Mouse (Mus musculus): ENCODE measurements around the gene C2.
"Not testable (repeated sequence)": the region's sequence is repeated elsewhere in the genome, so short reads cannot be mapped to it uniquely, and the experiment has no call there.

Gene C2

DNA sequence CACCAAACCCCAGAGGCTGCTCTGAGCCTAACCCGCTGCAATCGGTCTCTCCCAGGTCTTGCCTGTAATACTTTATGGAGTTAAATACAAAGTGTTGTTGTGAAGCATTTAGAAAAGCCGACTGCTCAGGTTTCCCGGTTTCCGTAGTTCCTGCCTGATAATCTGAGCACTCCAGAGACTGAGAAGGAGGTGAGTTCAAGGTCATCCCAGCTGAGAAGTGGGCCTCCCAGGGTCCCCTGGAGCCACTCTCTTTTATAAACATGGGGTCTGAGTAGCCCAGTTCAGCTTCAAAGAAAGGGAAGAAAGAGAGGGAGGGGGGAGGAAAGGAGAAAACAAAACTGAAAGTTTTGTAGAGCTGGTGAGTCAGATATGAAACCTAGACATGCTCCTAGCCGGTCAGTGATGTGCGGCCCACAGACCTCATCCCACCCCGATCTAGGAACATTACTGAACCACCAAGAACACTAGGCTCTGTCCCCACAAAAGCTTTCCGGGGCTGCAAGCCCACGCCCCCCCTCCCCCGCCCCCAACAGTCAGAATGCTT, 18.7 kb downstream of the C2 start, which contains the start of gene Zbtb12:
Gene Zbtb12, plus strand, starts transcription at position 148 of the 544 bp plus-strand sequence.
- DNase-seq: no peak

DNA sequence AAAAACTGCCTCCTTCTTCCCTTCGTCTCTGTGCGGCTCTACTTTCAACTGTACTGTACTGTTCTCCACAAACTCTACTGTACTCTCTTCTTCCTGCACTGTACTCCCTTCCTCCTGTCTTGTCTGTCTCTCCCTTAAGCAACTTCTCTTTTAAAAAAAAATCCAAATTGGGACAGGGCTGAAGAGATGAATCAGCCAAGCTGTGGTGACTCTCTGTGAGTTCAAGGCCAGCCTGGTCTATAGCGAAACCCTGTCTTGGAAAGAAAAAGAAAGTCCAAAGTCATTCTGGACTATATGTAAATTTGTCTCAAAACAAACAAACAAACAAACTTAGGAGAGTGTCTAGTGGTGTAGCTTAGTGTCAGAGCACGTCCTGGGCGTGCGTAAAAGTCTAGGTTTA, 23.7 kb downstream of the C2 start:
- DNase-seq: no peak

DNA sequence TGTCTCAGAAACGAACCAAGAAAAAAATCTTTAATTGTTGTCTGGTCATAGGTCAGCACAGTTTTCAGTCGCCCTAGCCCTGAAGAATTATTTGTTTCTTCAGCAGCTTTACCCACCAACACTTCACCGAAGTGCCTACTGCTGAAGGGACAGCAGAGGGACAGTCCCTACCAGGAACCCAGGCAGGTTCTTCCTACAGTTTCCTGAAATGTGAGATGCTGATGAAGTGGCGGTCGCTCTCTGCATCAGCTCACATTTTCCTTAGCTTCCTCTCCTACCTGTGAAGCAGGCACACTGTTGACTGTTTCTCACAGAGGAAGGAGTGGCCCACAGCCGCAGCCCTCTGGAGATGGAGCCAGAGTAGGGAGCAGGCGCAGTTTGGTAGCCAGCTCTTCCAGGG, 32.1 kb downstream of the C2 start:
- no peak for DNase-seq

DNA sequence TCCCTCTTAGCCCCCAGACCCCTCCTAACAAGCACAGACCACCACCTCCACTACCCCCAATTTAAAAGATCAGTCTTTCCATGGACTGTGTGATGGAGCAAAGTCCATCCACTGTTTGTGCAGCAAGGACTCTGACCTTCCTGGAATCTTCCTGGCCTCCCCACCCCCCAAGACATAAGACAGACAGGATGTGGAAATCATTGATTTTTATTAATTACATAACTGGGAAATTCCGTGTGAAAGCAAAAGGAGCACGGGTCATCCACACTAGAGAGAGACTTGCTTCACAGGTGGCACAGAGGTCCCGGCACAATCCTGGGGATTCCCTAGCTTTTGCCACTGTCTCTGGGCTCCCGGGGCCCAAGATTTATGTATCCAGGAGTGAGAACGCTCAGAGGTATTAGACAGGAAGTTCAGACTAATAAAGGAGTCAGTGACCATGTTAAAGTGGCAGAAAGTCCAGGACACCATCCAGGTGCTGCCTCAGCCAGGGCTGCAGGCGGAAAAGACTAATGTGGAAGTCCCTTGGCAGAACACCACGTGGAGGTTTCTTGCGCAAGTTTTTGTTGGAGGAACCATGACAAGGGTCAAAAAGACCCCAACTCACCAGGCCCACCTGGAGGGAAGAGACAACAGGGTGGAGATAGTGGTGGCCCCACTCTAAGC, 35.5 kb downstream of the C2 start, which contains the start of gene Cfb:
Gene Cfb, minus strand, starts transcription at position 103 of the 666 bp plus-strand sequence.
- DNase-seq: peak; percentile 80 to 86

DNA sequence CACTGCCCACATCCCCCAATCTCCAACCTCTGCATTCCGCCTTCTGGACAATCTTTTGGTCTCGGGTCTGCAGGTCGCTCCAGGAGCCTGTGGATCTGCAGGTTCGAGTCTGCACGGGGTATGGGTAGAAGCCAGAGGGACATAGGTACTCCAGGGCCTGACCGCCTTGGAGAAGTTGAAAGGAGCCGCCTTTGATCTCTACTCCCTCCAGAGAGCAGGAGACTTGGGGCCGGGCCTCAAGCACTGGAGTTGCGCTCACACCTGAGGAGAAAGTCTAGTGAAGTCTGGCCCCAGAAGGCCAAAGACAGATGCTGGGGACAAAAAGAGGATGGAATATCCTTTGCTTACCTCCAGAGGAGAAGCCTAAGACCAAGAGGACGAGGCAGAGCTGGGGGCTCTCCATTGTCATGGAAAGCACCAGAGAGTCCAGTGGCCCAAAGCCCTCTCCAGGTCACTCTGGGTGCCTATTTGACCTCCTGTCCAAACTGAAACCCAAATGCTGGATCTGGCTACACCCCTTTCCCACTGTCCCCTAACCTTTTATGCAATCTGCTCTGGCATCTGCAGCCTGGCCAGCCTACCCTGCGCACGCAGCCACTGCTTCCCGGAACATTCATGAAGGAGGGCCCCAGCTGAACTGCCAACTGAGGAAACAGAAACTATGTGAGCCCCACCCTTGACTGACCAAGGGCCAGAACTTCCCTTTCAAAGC, 36.2 kb downstream of the C2 start:
- DNase-seq: peak; percentile 79 to 83

DNA sequence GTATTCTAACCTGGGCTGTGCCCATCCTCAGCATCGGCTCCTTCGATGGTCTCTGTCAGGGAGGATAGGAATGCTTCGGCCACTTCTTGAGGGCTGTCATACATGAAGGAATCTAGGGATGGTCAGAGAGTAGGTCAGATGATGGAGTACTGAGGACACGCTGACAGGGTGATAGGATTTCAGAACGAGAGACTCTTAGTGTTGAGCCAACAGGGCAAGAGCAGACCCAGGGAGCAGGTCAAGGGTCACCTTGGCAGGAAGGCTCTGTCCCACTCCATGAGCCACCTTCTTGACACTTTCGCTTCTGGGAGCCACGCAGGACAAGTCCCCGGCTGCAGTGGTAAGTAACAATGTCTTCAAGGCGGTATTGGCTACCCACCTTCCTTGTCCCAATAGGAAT, 37.6 kb downstream of the C2 start:
- peak in 1 of 2 experiments; percentile 44 for DNase-seq

DNA sequence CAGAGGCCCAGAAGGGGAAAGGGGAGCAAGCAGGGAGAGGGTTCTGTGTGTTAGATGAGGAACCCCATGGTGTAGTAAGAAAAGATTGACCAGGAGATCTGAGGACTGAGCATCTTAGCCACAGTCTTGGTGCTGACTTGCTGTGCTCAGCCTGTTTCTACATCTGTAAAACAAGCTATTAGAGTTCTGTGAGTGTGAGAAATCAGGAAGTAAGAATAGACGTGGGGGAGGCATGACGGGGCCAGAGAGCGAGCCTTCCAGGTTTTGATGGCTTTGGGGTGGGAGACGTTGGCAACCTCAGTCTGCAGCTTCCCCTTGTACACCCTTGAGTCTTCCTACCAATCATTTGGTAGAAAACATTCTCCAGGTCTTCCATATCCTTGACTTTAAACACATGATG, 39.4 kb downstream of the C2 start:
- no peak for DNase-seq

DNA sequence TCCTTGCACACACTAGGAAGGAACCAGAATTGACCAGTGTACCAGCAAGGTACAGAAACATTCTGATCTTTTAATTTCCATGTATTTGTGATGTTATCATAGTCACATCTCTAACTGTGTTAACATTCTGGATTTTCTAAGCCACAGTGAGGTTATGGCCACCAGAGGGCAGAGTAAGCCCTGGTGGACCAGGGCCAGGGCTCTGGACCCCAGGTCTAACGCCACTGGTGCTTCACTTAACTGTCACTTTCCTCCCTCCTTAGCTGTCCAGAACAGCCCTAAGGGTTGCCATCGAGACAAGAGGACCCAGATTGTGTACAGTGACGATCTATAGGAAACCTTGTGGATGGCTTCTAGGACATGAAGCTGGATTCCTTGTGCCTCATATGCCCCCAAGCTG, 42.2 kb downstream of the C2 start:
- peak; percentile 45 to 80 for DNase-seq

DNA sequence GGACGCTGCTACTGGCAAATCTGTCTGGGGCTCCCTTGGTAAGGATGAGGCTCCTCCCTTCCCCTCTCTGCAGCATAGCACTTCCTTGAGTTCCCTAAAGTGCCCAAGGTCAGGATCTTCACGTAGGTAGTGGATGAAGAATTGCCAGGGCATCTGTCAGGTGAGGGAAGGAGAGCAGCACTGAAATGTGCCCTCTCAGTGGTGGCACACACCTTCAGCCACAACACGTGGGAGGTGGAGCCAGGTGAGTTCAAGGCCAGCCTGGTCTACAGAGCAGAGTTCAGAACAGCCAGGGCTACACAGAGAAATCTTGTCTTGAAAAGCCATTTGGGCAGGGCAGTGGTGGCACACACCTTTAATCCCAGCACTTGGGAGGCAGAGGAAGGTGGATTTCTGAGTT, 43.3 kb downstream of the C2 start:
- no peak for DNase-seq

DNA sequence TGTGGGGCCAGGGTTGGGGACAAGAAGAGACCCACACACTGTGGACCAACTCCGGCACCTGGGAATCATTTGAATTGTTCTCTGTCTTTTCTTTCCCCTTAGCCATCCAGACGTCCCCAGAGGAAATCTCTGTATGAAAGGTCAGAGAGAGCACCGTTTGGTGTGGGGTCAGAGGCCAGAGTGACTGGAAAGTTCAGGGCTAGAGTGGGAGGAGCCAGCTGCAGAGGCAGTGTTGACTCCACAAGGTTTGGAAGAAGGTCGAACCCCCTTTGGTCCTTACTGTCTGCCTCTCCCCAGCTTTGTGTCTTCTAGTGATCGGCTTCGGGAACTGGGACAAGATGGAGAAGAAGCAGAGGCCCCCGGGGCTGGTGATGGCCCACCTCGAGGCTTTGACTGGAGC, 44.6 kb downstream of the C2 start:
- no peak for DNase-seq

DNA sequence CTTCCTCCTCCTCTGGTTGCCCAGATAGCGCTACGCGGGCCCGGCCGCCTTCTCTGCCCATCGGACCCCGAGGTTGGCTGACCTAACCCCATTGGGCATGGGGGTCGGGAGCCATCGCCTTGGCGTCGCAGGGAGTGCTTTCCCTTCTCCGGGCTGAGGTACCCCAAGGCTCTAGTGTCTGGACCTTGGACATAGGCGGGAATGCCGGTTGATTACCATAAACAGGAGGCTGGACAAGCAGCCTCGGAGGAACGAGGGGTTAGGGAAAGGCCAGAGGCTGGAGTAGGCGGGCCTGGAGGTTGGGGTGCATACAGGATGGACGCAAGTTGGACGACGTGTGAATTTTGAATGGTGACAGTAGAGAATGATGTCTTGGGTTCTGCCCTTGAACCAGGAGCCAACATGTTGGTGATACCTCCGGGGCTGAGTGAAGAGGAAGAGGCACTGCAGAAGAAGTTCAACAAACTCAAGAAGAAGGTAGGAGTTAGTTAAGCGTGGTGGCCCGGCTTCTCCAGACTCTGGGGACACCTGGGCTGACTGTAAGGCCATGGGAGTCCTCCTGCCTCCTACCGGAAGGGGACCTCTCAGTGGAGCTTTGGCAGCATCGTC, 47.4 kb downstream of the C2 start:
- DNase-seq: peak; percentile 31 to 51

DNA sequence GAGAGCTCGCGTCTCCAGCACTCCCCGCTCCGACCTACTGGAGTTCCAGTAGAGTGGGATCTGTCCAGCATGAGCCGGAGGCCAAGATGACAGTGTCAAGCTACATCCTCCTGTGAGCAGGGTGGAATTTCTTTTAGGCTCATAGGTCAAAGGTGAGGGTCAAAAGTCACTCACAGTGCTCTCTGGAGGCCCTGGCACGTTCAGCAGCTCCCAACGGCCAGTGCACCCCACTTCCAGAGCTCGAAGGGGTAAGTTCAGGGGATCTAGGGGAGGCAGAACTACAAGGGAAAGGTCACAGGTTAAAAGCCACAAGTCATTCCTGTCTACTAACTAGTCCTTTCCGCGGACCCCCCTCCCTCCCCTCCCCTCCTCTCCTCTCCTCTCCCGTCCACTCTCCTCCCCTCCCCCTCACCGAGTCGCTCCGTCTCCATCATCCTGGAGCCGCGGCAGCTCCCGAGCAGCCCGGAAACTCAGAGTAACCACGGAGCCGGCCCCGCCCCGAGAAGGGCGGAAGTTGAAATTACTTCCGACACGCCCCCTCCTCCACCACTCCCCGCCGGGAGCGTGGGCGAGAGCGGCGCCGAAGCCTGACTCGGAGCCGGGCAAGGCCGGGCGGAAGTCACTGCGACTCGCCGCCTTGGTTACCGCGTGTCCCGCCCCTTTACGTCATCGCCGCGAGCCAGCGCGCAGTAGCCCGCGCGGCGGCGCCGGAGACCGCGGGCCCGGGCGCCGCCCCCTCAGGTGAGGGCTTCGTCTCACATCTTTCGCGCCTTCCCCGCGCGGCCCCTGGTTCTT, 48.1 kb downstream of the C2 start, which contains the start of the genes Skiv2l and Nelfe:
Gene Skiv2l, minus strand, starts transcription at position 489 of the 795 bp plus-strand sequence.
Gene Nelfe, plus strand, starts transcription at position 670 of the 795 bp plus-strand sequence.
- DNase-seq: peak; percentile 98 to 99

DNA sequence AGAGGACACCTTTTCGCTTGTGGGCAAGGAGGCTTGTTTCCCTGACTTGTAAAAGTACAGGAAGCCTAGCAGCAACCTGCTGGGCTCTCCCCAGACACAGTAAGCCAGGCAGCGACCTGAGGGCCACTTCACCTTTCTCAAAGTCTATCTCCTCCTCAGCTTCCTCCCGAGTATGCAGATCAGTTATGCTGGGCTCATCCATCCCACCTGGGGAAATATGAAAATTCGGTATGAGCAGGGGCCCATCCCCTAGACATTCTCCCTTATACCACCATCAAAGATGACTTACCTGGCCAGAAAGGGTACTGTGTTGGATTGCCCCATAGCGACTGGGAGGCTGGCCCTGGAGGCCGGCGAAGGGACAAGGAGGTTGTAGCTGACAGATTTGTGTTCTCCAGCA, 50.5 kb downstream of the C2 start:
- DNase-seq: no peak

DNA sequence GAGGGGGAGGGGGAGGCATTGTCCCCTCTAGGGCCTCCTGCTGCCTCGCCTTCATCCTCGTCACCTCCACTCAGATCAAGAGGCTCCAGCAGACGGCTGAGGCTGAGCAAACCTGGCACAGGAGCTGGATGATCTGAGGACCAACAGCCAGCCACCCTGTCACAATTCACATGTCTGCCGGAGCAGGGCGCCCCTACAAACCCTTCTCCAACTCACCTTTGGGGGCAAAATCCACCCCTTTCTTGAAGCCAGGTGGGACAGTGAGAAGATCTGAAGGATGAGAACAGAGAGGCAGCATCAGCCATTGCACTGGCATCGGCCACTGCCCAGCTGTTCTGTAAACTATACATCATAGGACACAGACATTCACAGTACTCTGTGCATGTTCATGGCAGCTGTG, 50.9 kb downstream of the C2 start:
- DNase-seq: no peak

DNA sequence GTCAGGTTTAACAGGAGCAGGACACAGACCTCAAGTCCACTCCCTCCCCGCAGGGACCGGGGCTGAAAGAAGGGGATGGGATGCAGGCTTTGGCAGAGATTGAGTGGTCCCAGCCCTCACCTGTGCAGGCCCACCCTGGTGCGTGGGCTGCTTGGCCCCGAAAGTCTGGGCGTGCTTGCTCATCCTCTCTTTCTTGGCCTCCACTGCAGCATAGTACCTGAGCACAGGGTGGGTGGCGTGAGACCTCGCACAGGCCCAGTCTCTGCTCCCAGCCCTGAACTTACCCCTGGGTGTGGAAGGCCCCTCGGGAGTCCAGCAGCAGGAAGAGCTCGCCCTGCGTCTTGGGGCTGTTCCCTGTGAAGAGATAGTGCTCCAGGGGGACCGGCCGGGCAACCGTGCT, 53.2 kb downstream of the C2 start:
- DNase-seq: no peak

DNA sequence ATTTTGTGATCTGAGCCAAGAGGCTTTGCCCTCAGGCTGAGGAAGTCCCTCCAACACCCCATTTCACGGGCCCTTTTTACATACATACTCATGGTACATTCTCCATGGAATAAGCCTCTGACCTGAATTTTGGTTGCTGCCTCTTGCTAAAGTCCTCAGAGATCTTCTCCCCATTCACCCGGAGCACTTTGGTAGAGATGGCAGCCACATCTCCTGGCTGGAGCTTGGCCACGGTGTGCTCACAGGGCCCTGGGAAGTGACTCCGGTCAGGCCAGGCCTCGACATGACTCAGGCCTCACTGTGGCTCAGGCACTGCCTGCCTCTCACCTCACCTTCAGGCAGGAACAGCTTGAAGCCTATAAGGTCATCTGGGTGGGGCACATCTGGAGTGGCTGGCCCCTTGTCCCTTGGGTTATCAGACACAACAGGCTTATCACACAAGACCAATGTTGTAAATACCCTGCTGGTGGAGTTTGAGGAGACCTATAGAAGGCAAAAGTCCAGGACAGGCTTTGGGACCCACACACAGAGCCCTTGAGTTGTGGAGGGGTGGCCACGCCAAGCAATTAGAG, 57.2 kb downstream of the C2 start:
- DNase-seq: no peak

DNA sequence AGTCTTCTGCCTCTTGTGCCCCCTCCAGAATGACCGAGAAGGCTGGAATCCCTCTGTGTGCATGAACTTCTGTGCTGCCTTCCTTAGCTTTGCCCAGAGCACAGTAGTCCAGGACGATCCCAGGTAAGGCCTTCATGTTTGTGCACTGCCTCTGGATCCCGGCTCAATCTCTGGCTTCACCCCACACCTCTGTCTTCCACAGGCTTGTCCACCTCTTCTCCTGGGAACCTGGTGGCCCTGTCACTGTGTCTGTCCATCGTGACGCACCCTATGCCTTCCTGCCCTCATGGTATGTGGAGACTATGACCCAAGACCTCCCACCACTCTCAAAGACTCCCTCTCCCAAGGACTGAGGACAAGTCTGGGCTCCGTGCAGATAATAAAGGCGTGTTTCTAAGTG, 59.3 kb downstream of the C2 start:
- DNase-seq: no peak

DNA sequence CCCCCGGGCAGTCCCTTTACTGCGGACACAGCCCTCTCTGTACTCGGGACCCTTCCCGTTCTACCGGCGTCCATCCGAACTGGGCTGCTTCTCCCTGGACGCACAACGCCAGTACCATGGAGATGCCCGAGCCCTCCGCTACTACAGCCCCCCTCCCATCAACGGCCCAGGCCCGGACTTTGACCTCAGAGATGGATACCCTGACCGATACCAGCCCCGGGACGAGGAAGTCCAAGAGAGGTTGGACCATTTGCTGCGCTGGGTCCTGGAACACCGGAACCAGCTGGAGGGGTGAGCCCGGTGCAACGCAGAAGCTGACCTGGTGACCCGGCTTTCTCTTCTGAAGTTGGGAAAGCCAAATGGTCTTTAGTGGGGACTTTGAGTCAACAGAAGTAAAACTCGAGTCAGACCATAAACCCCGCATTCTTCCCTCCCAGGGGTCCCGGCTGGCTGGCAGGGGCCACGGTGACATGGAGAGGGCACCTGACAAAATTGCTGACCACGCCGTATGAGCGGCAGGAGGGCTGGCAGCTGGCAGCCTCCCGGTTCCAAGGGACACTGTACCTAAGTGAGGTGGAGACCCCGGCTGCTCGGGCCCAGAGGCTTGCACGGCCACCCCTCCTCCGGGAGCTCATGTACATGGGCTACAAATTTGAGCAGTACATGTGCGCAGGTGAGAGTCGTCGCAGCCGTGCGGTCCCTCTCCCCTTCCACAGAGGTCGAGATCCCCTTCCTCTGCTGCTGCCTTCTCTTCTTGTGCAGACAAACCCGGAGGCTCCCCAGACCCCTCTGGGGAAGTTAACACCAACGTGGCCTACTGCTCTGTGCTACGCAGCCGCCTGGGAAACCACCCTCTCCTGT, 60.4 kb downstream of the C2 start:
- DNase-seq: peak; percentile 34 to 49

DNA sequence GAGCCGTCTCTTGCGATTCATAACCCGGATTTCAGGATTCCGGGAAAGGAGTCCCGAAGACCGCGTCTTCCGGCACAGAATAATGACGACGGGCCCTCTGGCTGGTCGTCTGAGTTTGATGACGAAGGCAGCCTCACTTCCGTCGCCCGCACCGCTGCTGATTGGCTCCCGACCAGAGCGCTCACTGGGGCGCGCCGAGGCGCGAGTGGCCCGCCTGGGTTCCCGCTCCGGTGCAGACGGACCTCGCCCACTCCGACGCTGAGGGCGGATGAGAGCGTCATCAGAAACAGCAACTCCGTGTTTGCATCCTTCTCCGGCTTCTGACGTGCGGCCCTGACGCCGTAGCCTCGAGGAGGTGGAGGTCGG, 61.2 kb downstream of the C2 start, which contains the start of the genes Stk19 and Dxo:
Gene Stk19, minus strand, starts transcription at position 90 of the 366 bp plus-strand sequence.
Gene Dxo, plus strand, starts transcription at position 164 of the 366 bp plus-strand sequence.
- peak; percentile 97 to 98 for DNase-seq

DNA sequence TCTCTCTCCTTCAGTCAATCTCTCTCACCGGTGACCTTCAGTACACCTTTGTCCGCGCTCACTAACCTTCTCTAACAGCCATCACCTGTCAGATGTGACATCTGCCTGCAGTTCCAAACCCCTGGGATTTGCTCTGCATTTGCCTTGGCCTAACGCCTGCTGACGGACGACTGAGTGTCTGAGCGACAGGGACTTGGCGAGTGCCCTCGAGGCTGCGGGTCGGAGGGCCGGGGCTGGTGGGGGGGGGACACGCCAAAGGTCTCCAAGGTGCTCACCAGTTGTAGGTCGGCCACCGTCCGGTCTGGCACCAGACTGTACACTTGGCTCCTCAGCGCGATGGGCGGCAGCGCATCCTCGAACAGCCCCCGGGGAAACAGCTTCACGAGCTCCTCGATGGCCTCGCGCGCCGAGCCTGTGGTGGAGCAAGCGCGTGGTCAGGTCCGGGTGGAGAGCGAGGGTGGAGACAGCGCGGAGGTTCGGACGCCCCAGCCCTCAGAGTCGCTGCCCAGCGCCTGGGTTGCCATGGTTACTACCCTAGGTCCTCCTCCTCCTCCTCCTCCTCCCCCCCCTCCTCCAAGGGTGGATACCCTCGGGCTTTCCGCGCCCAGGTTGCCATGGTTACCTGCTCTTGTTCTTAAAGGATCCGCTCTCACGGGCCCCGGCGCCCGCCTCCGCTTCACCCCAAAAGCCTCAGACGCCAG, 61.8 kb downstream of the C2 start:
- DNase-seq: no peak

DNA sequence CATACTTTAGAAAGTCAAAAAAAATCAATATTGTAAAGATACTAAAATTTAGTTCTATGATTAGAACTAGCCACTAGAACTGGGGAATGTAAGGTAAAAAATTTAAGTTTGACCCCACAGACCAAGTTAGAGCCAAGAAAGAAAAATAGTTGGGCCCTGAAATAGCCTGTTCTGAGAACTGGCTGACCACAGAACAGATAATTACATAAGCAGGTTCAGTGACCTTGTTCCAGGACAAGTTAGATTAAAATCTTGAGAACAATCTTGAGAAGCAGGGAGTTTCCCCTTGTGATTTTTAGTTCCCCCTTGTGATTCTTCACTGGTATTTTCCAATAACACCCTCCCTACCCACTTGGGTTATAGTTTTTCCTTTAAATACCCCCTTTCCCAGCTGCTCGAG, 67.3 kb downstream of the C2 start:
- not testable (repeated sequence) for DNase-seq

Data from kidney, postnatal 36 days (tissue).